Mouse (Mus musculus): Measurements from ENCODE around the gene Ilf3.

DNA sequence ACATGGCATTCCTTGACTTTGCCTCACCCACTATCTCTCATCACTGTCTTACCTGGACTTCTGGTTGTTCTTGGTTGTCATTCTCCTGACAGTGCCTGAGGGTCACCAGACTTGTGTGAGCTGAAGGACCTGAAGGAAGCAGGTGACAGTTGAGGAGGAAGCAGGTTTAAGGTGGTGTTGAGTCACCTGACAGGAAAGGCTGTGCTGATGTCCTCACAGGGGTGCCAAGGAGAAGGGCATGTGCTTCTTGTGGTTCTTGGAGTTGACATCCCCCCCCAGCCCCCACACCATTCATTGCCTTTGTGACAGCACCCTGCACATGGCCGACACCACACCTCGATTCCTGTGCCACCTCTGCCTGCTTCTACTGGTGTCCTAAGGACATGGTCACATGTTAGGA, 80.1 kb downstream of the Ilf3 start:
- no peak for TF ChIP-seq CTCF (IDR thresholded peaks at IDR 0.05; ENCODE audit: low read depth, low read length)
- TF ChIP-seq EP300 (IDR thresholded peaks at IDR 0.05; ENCODE audit: insufficient read depth, low read depth, low read length) = no peak
- no peak for TF ChIP-seq POLR2A (IDR thresholded peaks at IDR 0.05; ENCODE audit: insufficient read depth, low read length)

Measured in ES-Bruce4 (cell line).